ENCODE assay signal across 14 mouse cellular contexts in genomic region chr7:113133891-113134290, GRCm38 (mm10).
DNase-seq lines count a peak whose midpoint lies in the region.
"Had no signal": no experiment of that assay in that cellular context is flagged by ENCODE, and none has a peak within 500 bp of the region (broad histone marks: within the 10 kb centered on the region; RNA-seq: fewer than 3 reads in every experiment).

No protein-coding gene starts in this region.

- DNase-seq in lung, postnatal 25 days (ENCODE audit: low spot score): peak; percentile 13
- DNase-seq in lung, postnatal 36 days: no peak
- DNase-seq in A20 (ENCODE audit: low read depth, low spot score) (peak; percentile 26), NIH3T3 (ENCODE audit: low read depth) (peak; percentile 15)
- DNase-seq in spleen, adult 12 weeks (ENCODE audit: low spot score): no peak
- no peak for DNase-seq in right cerebral cortex, postnatal 10 days (ENCODE audit: low spot score in 2 of 2)
- DNase-seq in adrenal gland, postnatal 4 days (ENCODE audit: low spot score in 2 of 2): no peak
- DNase-seq: adrenal gland, adult 8-10 months; adrenal gland, postnatal 25 days; cerebellum, adult 2 months; cerebellum, adult 9-11 months; cerebellum, postnatal 25 days; gastrocnemius, postnatal 25 days; heart, adult 2 months had no signal

Comparison
In these comparisons a context has a peak if more than half of its experiments do, and no peak if none do; other contexts are left out.
1. DNase-seq: peak in lung, postnatal 25 days (single experiment), A20 (single experiment) and NIH3T3 (single experiment); none in lung, postnatal 36 days (single experiment), spleen, adult 12 weeks (single experiment), right cerebral cortex, postnatal 10 days (0 of 2) and adrenal gland, postnatal 4 days (0 of 2).